Mouse (Mus musculus) heart, adult 2 months (tissue): Measurements from ENCODE around the gene Gpr88.

Source experiments
- CTCF ChIP-seq: fragments of 200-600 bp; IDR thresholded peaks from 2 replicates; pipeline ENCODE4 v1.8.1; 2022; ENCODE audit warnings: antibody characterized with exemption, mild to moderate bottlenecking, moderate library complexity
- EP300 ChIP-seq: fragments of 200-500 bp; IDR thresholded peaks from 2 replicates; pipeline ENCODE4 v1.6.1; 2011; ENCODE audit warnings: low read depth, low read length, control low read depth; ENCODE audit not compliant: insufficient read depth
- POLR2A ChIP-seq: fragments of 200-500 bp; IDR thresholded peaks from 2 replicates; pipeline ENCODE4 v1.6.1; 2011; ENCODE audit warnings: mild to moderate bottlenecking, low read depth, low read length, control low read depth; ENCODE audit not compliant: insufficient read depth

GRCm38 (mm10) chr3:116277146-116277545 is 23.8 kb upstream of the Gpr88 start:
- no peak for TF ChIP-seq POLR2A
- TF ChIP-seq CTCF = no peak
- TF ChIP-seq EP300 = no peak
